Mouse (Mus musculus) left cerebral cortex, adult 8-10 months (tissue): Measurements from ENCODE around the gene Naip1. TPM values are rescaled to one million over a fixed set of nuclear protein-coding genes. Genes with fewer than 3 reads are reported as not detected.
"Not testable (repeated sequence)": the region's sequence is repeated elsewhere in the genome, so short reads cannot be mapped to it uniquely, and the experiment has no call there.

Experiments
- DNase-seq, 2 experiments: peaks; one replicate each; pipeline ENCODE4 v3.0.0; 2022; ENCODE audit warnings: low spot score in 2 of 2
- total RNA-seq, 4 experiments: library from RNA; stranded (reverse); gene quantifications; 2 replicates each; pipeline ENCODE4 v1.2.4; 2022

Naip1 gene
- under 1 TPM; 0.11 to 0.23 (median 0.15) TPM for total RNA-seq

DNA sequence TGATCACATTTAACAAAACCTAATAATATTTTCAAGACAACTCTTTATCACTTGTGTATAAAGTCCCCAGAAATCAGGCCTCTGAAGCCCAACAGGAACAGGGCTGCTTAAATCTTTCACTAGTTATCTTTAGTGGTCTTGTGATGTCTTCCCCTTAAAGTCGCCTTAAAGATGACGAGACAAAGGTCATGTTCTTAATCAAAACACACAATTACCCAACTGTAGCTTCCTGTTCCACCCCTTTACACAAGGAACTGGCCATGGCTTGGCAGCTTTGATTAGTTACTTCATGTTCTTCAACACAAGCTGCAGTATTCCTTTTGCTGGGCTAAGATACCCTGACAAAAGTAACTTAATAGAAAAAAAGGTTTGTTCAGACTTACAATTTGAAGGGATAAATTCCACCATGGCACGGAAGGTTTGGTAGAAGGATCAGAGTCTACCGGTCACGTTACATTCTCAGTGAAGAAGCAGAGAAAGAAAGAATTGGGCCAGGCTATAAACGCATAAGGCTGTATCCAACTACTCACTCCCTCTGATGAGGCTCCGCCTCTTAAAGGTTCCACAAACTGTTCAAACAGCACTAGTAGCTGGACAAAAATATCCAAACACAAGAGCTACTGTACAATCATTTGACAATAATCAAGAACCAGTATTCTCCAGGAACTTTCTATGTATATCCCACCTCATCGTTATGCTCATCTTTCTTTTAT lies at the start of gene Naip1:
TSS of gene Naip1 (minus strand) at position 455 of the 713 bp plus-strand sequence.
- DNase-seq = not testable (repeated sequence)

DNA sequence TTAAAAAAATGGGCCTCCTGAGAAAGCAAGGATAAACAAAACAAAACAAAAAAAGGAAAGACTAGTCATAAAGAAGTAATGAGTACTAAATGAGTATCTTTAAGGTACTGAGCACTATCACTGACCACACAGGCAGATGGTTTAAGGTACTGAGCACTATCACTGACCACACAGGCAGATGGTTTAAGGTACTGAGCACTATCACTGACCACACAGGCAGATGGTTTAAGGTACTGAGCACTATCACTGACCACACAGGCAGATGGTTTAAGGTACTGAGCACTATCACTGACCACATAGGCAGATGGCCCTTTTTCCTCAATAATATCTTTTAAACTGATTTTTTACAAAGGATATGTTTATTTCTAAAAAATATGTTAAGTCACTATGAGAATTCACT lies 47.0 kb upstream of the Naip1 start:
- not testable (repeated sequence) for DNase-seq

DNA sequence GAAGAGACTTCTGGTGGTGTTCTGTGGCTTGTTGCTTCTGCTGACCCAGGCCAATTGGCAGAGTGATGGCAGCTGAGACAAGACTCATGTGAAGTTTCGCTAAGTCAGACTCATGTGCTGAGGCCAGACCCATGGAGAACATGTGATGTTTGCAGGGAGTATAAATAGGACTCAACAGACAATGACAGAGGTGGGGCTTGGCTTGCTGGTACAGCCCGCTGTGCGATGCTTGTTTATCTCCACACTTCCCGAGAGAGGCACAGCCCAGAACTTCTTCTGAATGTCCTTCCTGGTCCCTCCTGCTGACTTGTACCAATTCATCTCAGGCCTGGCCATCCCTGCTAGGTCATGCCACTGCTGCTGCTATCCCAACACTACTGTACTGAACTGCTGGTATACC lies 42.7 kb upstream of the Naip1 start:
- DNase-seq = no peak

DNA sequence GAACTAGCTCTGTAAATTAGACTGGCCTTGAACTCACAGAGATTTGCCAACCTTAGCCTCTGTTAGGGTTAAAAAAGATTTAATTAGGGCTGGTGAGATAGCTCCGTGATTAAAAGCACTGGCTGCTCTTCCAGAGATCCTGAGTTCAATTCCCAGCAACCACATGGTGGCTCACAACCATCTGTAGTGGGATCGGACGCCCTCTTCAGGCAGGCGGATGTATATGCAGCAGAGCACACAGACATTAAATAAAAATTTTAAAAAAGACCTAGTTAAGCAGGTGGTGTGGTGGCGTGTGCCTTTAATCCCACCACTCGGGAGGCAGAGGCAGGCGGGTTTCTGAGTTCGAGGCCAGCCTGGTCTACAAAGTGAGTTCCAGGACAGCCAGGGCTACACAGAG lies 41.7 kb upstream of the Naip1 start:
- DNase-seq = not testable (repeated sequence)

DNA sequence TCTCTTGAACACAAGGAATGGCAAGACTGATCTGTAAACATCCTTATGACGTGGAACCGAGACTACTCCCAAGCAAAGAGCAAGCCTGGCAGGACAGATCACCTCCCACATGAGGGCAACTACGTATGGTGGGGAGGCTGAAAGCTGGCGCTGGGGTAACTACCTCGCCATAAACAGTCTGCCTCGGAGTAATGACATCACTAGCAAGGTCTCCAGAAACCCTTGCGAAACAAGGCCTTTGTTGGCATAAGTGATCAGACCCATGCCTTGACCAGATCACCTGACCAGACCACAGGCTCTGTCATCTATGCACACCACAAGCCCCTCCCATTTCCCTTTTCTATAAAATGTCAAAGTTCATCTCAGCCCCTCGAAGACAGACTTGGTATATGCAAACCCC lies 40.6 kb upstream of the Naip1 start:
- DNase-seq = no peak

DNA sequence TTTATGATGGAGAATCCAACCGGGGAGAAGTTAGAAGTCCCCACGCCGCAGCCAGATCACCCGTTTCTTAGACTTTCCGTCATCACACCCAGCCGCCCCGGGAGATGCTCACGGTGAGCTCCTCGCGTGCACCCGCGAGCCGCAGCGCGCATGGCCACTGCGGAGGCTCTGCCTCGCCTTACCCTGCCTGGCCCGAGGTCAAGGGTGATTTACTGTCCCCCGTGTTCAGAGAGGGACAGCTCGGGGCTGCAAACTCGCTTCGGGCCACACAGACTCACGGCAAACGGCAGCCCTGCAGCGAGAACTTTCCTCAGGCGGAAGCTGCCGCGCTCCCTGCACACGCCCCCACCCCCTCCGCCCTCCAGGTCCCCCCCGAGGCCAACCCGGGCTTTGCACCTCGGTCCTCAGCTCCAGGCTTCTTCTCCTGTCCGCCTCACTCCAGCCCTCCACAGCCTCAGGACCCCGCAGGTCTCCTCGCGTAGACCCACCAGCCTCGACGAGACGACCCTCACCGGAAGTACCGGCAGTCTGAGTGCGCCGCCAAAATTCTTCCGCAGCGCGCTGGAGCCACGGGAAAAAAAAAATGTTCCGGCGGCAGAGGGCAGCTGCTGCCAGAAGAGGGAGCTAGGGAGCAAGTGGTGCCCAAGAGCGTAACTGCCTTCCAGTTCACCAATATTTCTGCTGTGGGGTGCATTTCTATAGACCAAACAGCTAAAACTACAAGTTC lies 39.6 kb upstream of the Naip1 start, which contains the start of gene Gtf2h2:
TSS of gene Gtf2h2 (minus strand) at position 519 of the 727 bp plus-strand sequence.
- DNase-seq = peak; percentile 36 to 90

DNA sequence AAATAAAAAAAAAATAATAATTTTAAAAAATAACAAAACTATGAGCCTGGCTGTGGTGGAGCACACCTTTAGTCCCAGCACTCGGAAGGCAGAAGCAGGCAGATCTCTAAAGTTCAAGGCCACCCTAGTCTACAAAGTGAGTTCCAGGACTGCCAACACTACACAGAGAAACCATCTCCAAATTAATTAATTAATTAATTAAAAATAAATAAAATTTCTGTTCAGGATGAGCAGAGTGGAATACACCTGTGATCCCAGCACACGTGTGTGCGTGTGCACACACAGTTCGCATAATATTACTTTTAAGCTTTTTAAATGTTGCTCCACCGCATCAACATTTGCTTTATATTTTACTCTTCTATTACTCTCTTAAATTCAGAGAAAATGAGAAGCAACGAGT lies 39.0 kb upstream of the Naip1 start:
- DNase-seq = no peak

DNA sequence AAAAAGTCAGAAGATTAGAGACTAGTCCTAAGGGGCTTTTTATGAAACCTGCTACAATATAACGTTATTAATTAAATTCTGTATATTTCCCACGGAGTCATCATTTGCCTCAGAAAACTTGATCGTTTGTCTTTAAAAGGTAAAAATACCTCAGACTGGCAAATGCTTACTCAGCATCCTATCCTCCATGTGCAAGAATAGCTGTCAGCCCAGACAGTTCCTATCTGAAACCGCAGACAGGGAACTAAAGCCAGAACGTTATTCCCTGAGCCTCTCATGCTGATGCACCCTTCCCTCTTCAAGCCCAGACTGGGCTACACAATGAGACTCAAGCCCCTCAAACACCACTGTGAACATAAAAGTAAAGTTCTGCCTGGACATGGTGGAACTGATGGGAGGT lies 37.8 kb upstream of the Naip1 start:
- DNase-seq = no peak

DNA sequence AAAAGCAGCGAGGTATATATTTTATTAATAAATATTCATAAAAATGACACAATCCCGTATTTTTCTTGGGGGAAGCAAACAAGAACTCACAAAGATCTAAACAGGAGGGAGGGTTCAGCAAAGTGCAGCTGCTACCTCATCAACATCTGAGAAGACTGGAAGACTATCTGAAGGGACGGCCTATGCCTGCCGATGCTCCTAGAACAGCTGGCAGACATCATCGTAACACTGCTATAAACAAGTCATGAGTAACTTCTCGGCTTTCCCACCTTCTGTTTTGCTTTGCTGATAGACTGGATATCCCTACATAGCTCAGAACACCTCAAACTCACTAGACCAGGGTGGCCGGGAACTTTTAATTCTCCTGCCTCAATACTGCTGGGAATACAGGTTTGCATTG lies 30.9 kb upstream of the Naip1 start:
- DNase-seq = no peak

DNA sequence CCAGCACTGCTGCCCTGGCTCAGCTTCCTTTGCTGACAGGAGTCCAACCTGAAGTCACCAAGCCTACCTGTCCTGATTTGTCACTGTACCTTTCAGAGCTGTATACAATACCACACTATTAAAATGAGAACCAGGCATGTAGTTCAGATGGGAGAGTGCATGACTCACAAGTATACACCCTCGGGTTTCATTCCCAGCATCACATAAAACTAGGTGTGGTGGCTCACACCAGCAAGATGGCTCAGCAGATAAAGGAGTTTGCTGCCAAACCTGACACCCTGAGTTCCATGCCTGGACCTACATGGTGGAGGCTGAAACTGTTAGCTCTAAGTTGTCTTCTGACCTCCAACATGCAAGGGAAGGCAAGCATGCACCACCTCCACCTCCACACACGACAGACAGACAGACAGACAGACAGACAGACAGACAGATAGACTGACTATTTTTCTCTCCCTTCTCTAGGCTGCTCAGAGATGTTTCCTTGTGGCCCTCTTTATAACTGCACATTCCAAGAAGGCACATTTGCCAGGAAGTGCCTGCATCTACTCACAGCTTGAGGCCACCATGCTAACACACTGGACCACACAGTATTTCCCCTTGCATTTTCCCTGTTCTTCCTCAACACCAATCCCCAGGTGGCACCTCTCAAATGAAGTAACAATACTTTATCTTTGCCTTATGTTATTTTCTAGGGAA lies 11.0 kb upstream of the Naip1 start:
- no peak for DNase-seq

DNA sequence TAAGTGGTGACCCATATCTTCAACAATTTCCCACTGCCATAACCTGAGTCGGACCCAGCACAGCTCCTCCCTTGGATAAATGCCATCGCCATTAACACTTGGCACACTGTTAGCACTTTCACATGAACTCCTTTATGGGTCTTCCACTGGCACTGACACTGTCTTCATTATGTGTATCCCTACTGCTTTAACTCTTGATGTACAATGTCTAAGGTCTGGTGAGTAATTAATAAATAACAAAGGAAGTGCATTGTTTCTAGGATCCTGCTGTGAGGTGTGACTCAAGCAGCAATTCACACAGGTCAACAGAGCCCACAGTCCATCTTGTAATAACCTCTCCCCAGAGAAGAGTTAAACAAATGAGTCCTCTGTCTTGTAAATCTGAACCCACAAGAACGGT lies 8.7 kb upstream of the Naip1 start:
- no peak for DNase-seq

DNA sequence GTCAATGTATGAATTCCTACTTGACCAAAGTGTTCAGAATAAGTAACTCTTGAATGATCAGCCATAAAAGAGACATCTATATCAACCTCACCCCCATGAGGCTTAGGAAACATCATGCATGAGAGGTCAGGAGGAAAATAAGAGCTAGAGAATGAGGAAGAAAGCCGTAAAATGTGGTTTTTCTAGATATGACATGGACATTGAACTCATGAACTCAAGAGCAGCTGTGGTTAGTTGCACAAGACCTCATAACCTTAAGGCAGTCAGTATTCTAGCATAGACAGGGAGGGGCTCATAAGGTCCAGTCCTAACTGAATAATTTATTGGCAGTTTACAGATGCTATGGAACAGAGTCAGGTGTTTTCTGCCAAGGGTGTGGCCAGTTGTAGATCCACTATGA lies 3.2 kb downstream of the Naip1 start:
- no peak for DNase-seq

DNA sequence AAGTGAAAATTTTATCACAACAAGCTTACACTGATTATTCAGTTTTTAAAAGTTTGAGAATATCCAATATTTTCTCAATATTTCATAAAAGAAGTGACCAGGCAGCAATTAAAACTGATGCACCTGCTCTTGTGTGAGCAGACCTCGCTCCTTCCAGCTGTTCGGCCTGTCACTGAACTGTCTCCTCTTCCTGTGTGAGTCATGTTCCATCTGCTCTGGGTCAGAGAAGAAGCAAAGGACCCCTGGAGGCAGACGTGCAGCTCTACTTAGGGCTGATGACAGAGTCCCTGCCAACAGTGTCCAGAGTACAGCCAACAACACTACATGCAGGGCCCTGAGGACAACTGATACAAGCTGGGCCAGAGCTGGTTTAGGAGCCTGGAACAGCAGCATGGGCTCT lies 12.6 kb downstream of the Naip1 start:
- no peak for DNase-seq

DNA sequence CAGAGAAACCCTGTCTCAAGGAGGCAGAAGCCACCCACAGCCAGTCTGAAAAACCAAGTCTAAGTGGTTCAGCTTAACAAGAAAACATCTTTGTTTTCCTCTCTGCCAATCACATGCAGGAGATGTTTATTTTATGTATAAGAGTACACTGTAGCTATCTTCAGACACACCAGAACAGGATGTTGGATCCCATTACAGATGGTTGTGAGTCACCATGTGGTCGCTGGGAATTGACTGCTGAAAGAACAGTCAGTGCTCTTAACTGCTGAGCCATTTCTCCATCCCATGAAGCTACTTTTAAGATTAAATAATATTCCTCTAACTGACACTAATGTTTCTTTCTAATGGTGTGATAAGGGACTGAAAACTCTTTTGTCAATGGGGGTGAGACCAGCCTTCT lies 14.0 kb downstream of the Naip1 start:
- DNase-seq = no peak

DNA sequence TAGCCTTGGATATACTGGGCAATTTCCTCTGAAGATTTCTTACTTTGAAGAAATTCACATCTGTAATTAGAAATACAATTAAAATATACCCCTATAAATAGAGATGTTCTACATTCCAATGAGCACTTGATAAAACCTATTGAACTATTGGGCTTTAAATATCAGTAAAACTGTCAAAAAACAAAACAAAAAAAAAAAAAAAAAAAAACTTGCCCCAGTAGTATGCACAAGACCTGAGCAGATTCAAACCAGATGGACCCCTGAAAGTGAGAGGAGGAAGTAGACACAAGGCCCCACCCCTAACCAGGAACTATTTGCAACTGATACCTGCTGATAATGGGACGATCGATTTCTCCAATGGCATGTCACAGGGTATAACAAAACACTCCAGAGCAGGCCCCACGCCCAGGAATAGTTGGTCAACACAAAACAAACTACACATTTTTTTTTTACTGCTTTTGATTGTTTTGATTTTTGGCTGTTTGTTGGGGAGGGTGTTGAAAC lies 15.3 kb downstream of the Naip1 start:
- no peak for DNase-seq

DNA sequence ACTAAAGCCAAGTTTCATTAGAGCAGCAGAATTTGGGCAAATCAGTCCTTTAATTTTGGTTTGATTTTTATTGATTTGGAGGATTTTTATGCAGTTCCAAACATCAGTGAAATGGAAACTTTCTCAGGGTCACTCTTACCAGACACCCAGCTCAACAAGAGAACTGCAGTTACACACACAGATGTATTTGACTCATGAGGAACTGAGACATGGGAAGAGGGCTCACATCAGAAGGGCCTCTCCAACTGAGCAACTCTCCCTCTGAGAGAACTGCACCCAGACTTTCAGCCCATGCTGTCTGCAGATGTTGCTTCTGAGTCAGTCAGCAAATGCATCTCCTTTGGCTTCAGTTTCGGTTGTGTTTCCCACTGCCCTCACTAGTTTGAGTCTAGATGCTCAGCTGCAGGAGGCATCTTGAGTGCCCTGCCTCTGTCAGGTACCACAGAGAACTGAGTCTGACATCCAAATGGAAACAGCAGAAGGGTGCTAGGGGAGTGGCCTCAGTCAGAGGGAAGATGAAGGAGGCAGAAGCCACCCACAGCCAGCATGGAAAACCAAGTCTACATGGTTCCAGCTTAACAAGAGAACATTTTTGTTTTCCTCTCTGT lies 16.0 kb downstream of the Naip1 start:
- DNase-seq = not testable (repeated sequence)

DNA sequence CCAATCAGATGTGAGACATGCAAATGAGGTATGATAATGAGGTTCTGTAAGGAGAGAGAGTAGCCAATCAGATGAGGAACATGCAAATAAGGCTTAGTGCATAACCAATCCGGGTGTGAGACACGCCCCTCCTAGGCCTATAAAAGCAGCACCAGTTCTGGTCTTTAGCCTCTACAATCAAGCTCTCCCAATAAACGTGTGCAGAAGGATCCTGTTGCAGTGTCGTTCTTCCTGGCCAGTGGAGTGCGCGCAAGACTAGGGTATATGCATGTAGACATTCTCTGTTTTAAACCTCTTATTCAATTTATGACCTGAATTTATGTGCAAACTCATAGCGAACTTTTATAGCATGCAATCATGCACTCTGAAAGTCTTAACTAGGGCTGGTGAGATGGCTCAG lies 32.7 kb downstream of the Naip1 start:
- DNase-seq = not testable (repeated sequence)

DNA sequence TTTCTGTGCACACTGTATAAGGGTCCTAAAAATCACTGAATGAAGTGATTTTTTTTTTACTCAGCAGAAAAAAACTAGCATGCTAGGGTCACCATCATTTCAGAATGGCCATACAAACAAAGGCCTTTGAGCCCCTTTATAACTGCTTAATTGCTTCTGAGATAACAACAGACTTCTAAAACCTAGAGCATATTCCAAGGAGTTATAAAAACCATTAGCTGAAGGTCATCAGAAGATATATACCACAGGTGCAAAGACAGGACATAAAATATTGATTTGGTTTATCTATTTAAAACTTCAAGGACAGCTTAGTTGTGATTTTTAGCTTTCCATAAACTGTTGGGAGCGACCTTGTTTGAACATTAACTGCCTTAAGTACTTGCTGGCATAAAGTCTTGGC lies 38.2 kb downstream of the Naip1 start:
- no peak for DNase-seq

DNA sequence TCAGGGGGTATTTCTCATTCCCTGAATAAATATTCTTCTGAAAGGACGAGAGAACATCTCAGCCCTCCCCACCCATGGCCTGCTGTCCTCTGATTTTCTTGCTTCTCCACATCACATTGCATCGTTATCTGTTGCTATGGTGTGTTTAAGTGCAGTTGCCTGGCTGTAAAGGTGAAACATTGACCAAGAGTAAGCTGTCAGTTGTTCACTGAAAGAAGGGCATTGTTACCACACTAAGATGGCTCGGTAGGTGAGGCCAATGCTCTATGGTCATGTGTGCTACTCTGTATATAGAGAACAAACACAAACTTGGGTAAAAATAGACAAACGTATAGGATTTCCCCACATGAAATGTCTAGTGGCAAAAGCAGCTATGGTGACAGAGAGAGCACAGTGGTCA lies 42.8 kb downstream of the Naip1 start:
- no peak for DNase-seq

DNA sequence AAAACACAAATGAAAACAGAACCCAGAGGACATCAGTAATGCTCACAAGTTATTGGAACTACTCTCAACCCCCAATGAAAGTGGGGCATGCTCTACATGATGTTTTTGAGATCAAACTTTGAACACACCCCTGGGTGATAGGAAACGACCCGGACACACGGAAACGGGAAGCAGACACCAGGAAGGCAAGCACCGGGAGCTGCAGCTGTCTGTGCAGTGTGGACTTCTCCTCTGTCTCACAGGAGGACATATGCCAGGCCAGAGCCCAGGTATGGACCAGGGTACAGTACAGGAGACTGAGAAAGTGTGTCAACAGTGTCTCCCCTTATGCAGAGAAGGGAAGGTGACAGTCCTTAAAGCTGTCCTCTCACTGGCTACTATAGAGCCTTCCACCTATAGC lies 43.5 kb downstream of the Naip1 start:
- DNase-seq = no peak

DNA sequence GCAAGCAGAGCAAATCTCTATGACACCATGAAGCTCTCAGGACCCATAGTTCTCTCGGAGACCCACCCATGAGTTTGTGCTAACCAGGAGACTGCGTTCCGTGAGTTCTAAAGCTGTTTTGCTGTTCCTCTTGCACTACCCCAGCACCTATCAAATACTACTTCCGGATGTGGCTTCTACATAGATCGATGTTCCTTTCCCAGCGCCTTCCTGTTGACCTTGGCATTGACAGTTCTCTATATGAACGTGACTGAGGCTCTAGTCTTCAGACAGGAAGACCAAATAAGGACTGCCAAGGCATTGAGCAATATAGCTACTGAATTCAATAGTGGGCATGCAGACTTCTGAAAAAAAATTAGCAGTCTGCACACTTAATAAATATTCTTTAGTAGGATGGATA lies 44.4 kb downstream of the Naip1 start:
- no peak for DNase-seq
